Mouse (Mus musculus): ENCODE measurements around the gene Tmem121b. TPM values are rescaled to one million over a fixed set of nuclear protein-coding genes. Genes with fewer than 3 reads are reported as not detected.

Gene Tmem121b
- polyA plus RNA-seq, 1 experiment, result not detected

GRCm38 (mm10) chr6:120485038-120485437 is 8.6 kb downstream of the Tmem121b start:
- H3K4me3 ChIP-seq (replicated peaks), result no peak overlapping the region
- TF ChIP-seq GATA1 (IDR thresholded peaks at IDR 0.05; ENCODE audit: low read length) (no peak), TAL1 (IDR thresholded peaks at IDR 0.05; ENCODE audit: low read length) (no peak)
- H3K27me3 ChIP-seq (ENCODE audit: control insufficient read depth), result peaks cover 22% of the 10 kb centered on the region

GRCm38 (mm10) chr6:120483211-120483626 is 10.4 kb downstream of the Tmem121b start:
- no peaks in the 10 kb centered on the region for H3K9me3 ChIP-seq (ENCODE audit: control insufficient read depth, low read length)
- H3K36me3 ChIP-seq (ENCODE audit: control insufficient read depth), result peaks cover 47% of the 10 kb centered on the region
- peaks cover 29% of the 10 kb centered on the region for H3K4me1 ChIP-seq (ENCODE audit: control insufficient read depth)
- TF ChIP-seq GATA1 (IDR thresholded peaks at IDR 0.05; ENCODE audit: low read length) (no peak), TAL1 (IDR thresholded peaks at IDR 0.05; ENCODE audit: low read length) (no peak)
- H3K4me3 ChIP-seq (replicated peaks), result no peak overlapping the region
- peaks cover 5% of the 10 kb centered on the region for H3K27me3 ChIP-seq (ENCODE audit: control insufficient read depth)

More at GRCm38 (mm10) chr6:120485038-120485437, 8.6 kb downstream of the Tmem121b start:
- H3K36me3 ChIP-seq (ENCODE audit: control insufficient read depth), result peaks cover 29% of the 10 kb centered on the region
- no peaks in the 10 kb centered on the region for H3K9me3 ChIP-seq (ENCODE audit: control insufficient read depth, low read length)
- H3K4me1 ChIP-seq (ENCODE audit: control insufficient read depth), result peaks cover 29% of the 10 kb centered on the region

DNA sequence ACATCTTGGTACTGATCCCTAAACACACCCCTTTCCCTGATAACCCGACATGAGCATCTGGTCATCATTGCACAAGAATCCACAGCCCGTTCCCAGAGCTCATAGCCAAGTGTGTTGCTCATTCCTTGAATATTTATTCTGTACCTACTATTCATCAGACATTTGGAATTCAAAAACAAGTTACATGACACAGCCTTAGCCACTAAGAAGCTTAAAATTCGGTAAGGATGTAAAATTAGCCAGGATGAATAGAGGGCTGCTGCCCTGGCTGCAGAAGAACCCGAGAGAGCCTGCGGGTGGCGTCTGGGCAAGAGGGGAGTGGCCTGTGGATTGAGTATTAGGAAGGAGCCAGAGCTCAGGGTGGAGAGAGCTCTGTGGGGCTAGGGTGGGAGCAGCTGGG is 10.9 kb downstream of the Tmem121b start:
- Histone ChIP-seq H3K27me3 (ENCODE audit: control insufficient read depth) (peaks cover 3% of the 10 kb centered on the region), H3K4me3 (replicated peaks) (no peak overlapping the region), H3K4me1 (ENCODE audit: control insufficient read depth) (peaks cover 30% of the 10 kb centered on the region), H3K9me3 (ENCODE audit: control insufficient read depth, low read length) (no peaks in the 10 kb centered on the region), H3K36me3 (ENCODE audit: control insufficient read depth) (peaks cover 51% of the 10 kb centered on the region)
- TF ChIP-seq TAL1 (IDR thresholded peaks at IDR 0.05; ENCODE audit: low read length) (no peak), GATA1 (IDR thresholded peaks at IDR 0.05; ENCODE audit: low read length) (no peak)

- H3K4me3 ChIP-seq (replicated peaks), result no peak overlapping the region
- peaks cover 59% of the 10 kb centered on the region for H3K36me3 ChIP-seq (ENCODE audit: control insufficient read depth)
- H3K4me1 ChIP-seq (ENCODE audit: control insufficient read depth), result peaks cover 30% of the 10 kb centered on the region
- H3K9me3 ChIP-seq (ENCODE audit: control insufficient read depth, low read length), result no peaks in the 10 kb centered on the region
- TF ChIP-seq GATA1 (IDR thresholded peaks at IDR 0.05; ENCODE audit: low read length) (no peak), TAL1 (IDR thresholded peaks at IDR 0.05; ENCODE audit: low read length) (no peak)
- peaks cover 1% of the 10 kb centered on the region for H3K27me3 ChIP-seq (ENCODE audit: control insufficient read depth)
Observed at GRCm38 (mm10) chr6:120482021-120482420, 11.6 kb downstream of the Tmem121b start.

DNA sequence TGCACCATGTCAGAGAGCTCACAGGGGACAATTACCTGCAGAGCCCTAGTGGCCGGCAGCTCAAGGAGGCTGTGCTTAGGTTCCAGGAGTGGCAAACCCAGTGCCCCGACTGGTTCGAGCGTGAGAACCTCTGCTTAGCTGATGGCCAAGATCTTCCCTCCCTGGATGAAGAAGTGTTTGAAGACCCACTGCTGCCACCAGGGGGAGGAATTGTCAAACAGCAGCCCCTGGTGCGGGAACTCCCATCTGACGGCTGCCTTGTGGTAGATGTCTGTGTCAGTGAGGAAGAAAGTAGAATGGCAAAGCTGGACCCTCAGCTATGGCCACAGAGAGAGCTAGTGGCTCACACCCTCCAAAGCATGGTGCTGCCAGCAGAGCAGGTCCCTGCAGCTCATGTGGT is 12.1 kb downstream of the Tmem121b start:
- Histone ChIP-seq H3K4me3 (replicated peaks) (no peak overlapping the region), H3K4me1 (ENCODE audit: control insufficient read depth) (peaks cover 29% of the 10 kb centered on the region), H3K27me3 (ENCODE audit: control insufficient read depth) (no peaks in the 10 kb centered on the region), H3K36me3 (ENCODE audit: control insufficient read depth) (peaks cover 64% of the 10 kb centered on the region), H3K9me3 (ENCODE audit: control insufficient read depth, low read length) (no peaks in the 10 kb centered on the region)
- TF ChIP-seq TAL1 (IDR thresholded peaks at IDR 0.05; ENCODE audit: low read length) (no peak), GATA1 (IDR thresholded peaks at IDR 0.05; ENCODE audit: low read length) (no peak)

GRCm38 (mm10) chr6:120480361-120480760 is 13.2 kb downstream of the Tmem121b start:
- peaks cover 20% of the 10 kb centered on the region for H3K4me1 ChIP-seq (ENCODE audit: control insufficient read depth)
- TF ChIP-seq TAL1 (IDR thresholded peaks at IDR 0.05; ENCODE audit: low read length), result no peak
- no peak for TF ChIP-seq GATA1 (IDR thresholded peaks at IDR 0.05; ENCODE audit: low read length)
- H3K4me3 ChIP-seq (replicated peaks), result no peak overlapping the region
- no peaks in the 10 kb centered on the region for H3K9me3 ChIP-seq (ENCODE audit: control insufficient read depth, low read length)
- no peaks in the 10 kb centered on the region for H3K27me3 ChIP-seq (ENCODE audit: control insufficient read depth)
- peaks cover 73% of the 10 kb centered on the region for H3K36me3 ChIP-seq (ENCODE audit: control insufficient read depth)

DNA sequence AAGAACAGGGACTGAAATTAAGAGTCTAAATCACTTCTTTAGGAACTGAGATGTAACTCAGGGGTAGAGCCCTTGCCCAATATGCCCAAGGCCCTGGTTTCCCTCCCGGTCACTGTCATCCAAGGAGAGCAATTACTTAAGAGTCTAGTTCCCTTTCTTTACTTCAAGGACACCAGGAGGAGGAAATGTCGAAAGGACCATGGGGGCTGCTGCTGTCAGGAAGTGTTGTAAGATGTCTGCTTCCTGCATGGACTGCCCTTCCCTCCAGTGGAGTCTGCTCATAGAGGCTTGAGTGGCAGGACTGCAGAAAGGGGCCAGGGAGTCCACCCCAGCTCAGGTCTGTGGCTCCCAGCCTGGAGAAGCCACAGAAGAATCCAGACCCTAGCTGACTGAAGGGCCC is 14.3 kb downstream of the Tmem121b start:
- peaks cover 12% of the 10 kb centered on the region for H3K4me1 ChIP-seq (ENCODE audit: control insufficient read depth)

DNA sequence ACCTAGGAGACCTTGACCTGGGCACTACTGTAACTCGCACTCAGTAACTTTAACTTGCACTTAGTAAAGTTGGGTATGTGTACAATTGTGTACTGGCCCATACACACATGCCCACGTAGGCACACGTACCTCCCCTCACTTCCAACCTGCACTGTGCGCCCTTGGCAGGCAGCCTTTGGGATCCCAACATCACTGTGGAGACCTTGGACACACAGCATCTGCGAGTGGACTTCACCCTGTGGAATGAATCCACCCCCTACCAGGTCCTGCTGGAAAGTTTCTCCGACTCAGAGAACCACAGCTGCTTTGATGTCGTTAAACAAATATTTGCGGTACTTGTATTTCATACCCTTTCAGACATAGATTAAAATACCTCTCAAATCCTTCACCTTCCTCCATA is 18.3 kb downstream of the Tmem121b start:
- Histone ChIP-seq H3K4me3 (replicated peaks) (no peak overlapping the region), H3K9me3 (ENCODE audit: control insufficient read depth, low read length) (no peaks in the 10 kb centered on the region), H3K36me3 (ENCODE audit: control insufficient read depth) (peaks cover 69% of the 10 kb centered on the region), H3K4me1 (ENCODE audit: control insufficient read depth) (peaks cover 7% of the 10 kb centered on the region), H3K27me3 (ENCODE audit: control insufficient read depth) (no peaks in the 10 kb centered on the region)
- TF ChIP-seq GATA1 (IDR thresholded peaks at IDR 0.05; ENCODE audit: low read length) (no peak), TAL1 (IDR thresholded peaks at IDR 0.05; ENCODE audit: low read length) (no peak)

More for the DNA sequence above, 14.3 kb downstream of the Tmem121b start:
- Histone ChIP-seq H3K27me3 (ENCODE audit: control insufficient read depth) (no peaks in the 10 kb centered on the region), H3K36me3 (ENCODE audit: control insufficient read depth) (peaks cover 82% of the 10 kb centered on the region), H3K9me3 (ENCODE audit: control insufficient read depth, low read length) (no peaks in the 10 kb centered on the region), H3K4me3 (replicated peaks) (no peak overlapping the region)
- no peak for TF ChIP-seq TAL1 (IDR thresholded peaks at IDR 0.05; ENCODE audit: low read length)
- no peak for TF ChIP-seq GATA1 (IDR thresholded peaks at IDR 0.05; ENCODE audit: low read length)

DNA sequence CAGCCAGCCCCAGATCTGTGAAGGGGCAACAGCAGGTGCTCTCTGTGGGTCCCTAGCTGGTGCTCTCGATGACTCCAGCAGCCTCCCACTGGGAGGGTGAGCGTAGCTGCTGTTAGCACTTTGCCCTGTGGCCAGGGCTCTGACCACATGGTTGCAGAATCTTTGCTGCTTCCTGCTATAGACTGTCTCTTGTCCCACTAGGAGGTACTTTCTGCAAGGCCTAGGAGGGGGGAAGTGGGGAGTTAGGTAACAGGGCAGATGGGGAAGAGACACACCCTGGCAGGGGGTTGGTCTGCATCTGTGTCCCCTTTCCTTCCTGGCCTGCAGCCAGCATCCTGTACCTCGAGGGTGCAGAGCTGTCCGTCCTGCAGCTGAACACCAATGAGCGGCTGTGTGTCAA is 20.2 kb downstream of the Tmem121b start:
- Histone ChIP-seq H3K27me3 (ENCODE audit: control insufficient read depth) (no peaks in the 10 kb centered on the region), H3K9me3 (ENCODE audit: control insufficient read depth, low read length) (no peaks in the 10 kb centered on the region), H3K4me1 (ENCODE audit: control insufficient read depth) (peaks cover 7% of the 10 kb centered on the region), H3K36me3 (ENCODE audit: control insufficient read depth) (peaks cover 50% of the 10 kb centered on the region), H3K4me3 (replicated peaks) (no peak overlapping the region)
- TF ChIP-seq TAL1 (IDR thresholded peaks at IDR 0.05; ENCODE audit: low read length), result no peak
- no peak for TF ChIP-seq GATA1 (IDR thresholded peaks at IDR 0.05; ENCODE audit: low read length)
